Mouse (Mus musculus) T-helper 2 cell (primary cell): ENCODE data around the gene Tsga10.

Source experiments
- in situ Hi-C: fragments of 300-600 bp; cut with MboI, MseI; formaldehyde crosslinking; loops from one replicate; pipeline ENCODE4 v1.15.1; 2025; ENCODE audit warnings: high pct_unique_total_duplicates

Gene Tsga10

GRCm38 (mm10) chr1:37866286-37866685, at the start of gene Tsga10:
Tsga10 (minus strand) TSS chr1:37866429.
- in situ Hi-C loops: loop anchor here (5.0 kb wide), 1 partner anchor 439 kb away; no protein-coding TSS in a partner anchor

- in situ Hi-C loops: no loop called here
Observed at GRCm38 (mm10) chr1:37912751-37913150, 46.5 kb upstream of the Tsga10 start.

GRCm38 (mm10) chr1:37903178-37903577, 36.9 kb upstream of the Tsga10 start:
- in situ Hi-C loops: no loop called here

GRCm38 (mm10) chr1:37900288-37900687, 34.1 kb upstream of the Tsga10 start:
- in situ Hi-C loops: no loop called here

GRCm38 (mm10) chr1:37899816-37900215, 33.6 kb upstream of the Tsga10 start:
- in situ Hi-C loops: no loop called here

- in situ Hi-C loops: no loop called here
Observed at GRCm38 (mm10) chr1:37894606-37895005, 28.4 kb upstream of the Tsga10 start.

GRCm38 (mm10) chr1:37891400-37891799, 25.2 kb upstream of the Tsga10 start:
- in situ Hi-C loops: no loop called here

GRCm38 (mm10) chr1:37890025-37890652, 23.9 kb upstream of the Tsga10 start, which contains the start of the genes Mitd1 and Mrpl30:
Mitd1 (minus strand) TSS chr1:37890411.
Mrpl30 (plus strand) TSS chr1:37890477.
- in situ Hi-C loops: no loop called here

- in situ Hi-C loops: no loop called here
Observed at GRCm38 (mm10) chr1:37889206-37889605, 23.0 kb upstream of the Tsga10 start.

GRCm38 (mm10) chr1:37884451-37884850, 18.2 kb upstream of the Tsga10 start:
- in situ Hi-C loops: no loop called here

GRCm38 (mm10) chr1:37883411-37883810, 17.2 kb upstream of the Tsga10 start:
- in situ Hi-C loops: no loop called here

GRCm38 (mm10) chr1:37877736-37878460, 11.7 kb upstream of the Tsga10 start:
- in situ Hi-C loops: loop anchor here (10.0 kb wide), 1 partner anchor 117 kb away; the partner anchor contains the start of genes Eif5b and Txndc9

GRCm38 (mm10) chr1:37873157-37873556, 6.9 kb upstream of the Tsga10 start:
- in situ Hi-C loops: loop anchor here (10.0 kb wide), 1 partner anchor 122 kb away; the partner anchor contains the start of genes Eif5b and Txndc9

GRCm38 (mm10) chr1:37872131-37873067, 6.2 kb upstream of the Tsga10 start:
- in situ Hi-C loops: loop anchor here (10.0 kb wide), 1 partner anchor 122 kb away; the partner anchor contains the start of genes Eif5b and Txndc9

- in situ Hi-C loops: loop anchor here (10.0 kb wide), 1 partner anchor 123 kb away; the partner anchor contains the start of genes Eif5b and Txndc9
Observed at GRCm38 (mm10) chr1:37871704-37872103, 5.5 kb upstream of the Tsga10 start, which contains the start of gene Lipt1. Lipt1 (plus strand) TSS chr1:37871738.

GRCm38 (mm10) chr1:37869362-37869761, 3.1 kb upstream of the Tsga10 start:
- in situ Hi-C loops: loop anchor here (5.0 kb wide), 1 partner anchor 442 kb away; no protein-coding TSS in a partner anchor

GRCm38 (mm10) chr1:37868640-37869039, 2.4 kb upstream of the Tsga10 start:
- in situ Hi-C loops: loop anchor here (5.0 kb wide), 1 partner anchor 441 kb away; no protein-coding TSS in a partner anchor

GRCm38 (mm10) chr1:37867684-37868322, 1.6 kb upstream of the Tsga10 start:
- in situ Hi-C loops: loop anchor here (5.0 kb wide), 1 partner anchor 441 kb away; no protein-coding TSS in a partner anchor

- in situ Hi-C loops: loop anchor here (5.0 kb wide), 1 partner anchor 440 kb away; no protein-coding TSS in a partner anchor
Observed at GRCm38 (mm10) chr1:37867056-37867455, 827 bp upstream of the Tsga10 start.

GRCm38 (mm10) chr1:37865401-37866215, 621 bp downstream of the Tsga10 start:
- in situ Hi-C loops: loop anchor here (5.0 kb wide), 1 partner anchor 438 kb away; no protein-coding TSS in a partner anchor
